Mouse (Mus musculus) v-Abl transformed pro-B cells (cell line): ENCODE data around the gene Acoxl.

ENCODE experiments used
- in situ Hi-C, 2 experiments: fragments of 400-800 bp; cut with MboI; formaldehyde crosslinking; loops; one replicate each; pipeline ENCODE4 v1.15.1; 2025; ENCODE audit not compliant: unreplicated experiment in 2 of 2

The Acoxl gene

DNA sequence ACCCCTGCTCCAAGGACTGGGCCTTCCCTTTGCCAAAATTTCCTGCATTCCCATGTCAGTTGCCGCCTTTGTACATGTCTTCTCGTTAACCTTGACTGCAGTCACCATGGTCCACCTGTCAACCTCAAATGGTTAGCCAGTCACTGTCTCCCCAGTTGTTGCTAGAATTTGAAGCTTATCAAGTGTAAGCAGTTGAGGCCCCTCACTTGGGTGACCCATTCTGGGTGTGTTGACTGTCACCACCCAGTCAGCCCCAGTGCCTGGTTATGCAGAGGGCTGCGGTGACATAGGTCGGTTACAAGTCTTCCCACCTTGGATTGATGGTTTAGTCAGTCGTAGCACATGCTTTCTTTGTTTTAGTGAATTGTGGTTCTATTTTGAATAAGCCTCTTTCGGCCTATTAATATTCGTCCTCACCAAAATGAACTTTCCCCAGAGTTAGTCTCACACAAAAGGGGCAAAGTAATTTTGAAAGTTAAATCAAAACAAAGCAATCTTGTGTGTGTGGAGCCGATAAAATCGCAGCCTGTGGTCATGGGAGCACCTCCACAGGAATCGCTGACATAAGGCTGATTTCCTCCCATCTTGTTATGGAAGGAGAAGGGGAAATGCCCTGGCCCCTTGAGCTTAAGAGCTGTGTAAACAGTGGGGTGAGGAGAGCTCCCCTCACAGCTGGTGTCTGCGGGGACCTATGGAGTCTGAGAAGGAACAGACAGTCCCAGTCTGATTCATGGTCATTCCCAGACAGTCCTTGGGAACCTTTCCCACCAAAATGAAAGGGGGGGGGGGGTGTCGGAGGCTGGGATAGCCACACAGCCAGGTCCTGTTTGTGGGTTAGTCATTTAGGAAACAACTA is 318.1 kb downstream of the Acoxl start:
- in situ Hi-C loops, result loop anchor here in 1 of 2 experiments (10.0 kb wide), 1 partner anchor 138 kb away; no protein-coding TSS in a partner anchor

DNA sequence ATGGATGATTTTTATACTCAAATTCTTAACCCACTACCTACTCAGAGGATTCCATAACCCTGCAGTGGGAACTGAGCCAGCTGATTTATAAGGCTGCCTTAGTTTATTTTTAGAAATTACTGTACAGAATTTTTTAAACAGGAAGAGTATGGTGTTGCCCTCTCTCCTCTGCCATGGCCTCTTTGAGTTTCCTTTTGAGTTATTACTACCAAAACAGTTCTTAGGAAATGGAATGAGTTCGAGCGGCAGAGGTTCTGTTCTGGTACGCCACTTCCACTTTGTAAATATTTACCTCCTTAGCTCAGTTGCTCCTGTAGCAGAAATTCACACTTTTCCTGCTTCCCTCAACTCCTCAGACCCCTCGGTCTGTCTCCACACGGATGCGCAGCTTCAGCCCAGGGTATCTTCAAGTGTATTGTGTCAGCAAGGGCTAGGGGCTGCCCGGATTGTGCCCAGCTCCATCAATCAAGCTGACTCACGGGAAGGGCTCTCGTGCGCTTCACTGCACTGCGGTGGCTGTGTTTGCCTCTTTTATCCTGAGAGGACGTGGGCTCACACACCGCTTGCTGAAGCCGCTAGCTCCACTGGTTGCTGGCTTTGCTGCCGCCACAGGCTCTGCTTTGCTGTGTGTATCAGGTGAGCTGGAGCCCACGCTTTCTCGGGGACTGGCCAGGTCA is 320.2 kb downstream of the Acoxl start:
- in situ Hi-C loops, result loop anchor here in 1 of 2 experiments (10.0 kb wide), 1 partner anchor 136 kb away; no protein-coding TSS in a partner anchor

DNA sequence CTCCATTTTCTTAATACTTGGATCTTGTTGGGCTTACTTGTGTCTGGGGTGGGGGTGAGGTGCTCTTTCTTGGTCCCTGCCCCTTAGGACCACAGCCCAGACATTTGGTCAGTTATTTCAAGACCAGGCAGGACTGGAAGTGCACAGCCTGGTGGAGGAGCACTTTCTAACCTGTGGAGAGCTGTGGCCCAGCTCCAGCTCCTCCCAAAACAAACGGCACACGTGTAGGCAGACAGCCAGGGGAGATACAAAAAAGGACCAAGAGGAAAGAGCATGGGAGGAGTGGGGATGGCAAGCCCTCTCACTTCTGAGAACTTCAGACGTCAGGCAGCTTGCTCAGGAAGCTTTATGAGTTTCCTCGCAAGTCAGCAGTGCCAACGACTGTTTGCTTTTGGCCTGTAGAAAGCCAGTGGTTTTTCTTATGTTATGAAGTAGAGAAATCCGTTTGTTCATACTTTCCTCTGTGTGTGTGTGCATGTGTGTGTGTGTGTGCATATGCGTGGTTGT is 321.0 kb downstream of the Acoxl start:
- in situ Hi-C loops, result loop anchor here in 1 of 2 experiments (10.0 kb wide), 1 partner anchor 135 kb away; no protein-coding TSS in a partner anchor

DNA sequence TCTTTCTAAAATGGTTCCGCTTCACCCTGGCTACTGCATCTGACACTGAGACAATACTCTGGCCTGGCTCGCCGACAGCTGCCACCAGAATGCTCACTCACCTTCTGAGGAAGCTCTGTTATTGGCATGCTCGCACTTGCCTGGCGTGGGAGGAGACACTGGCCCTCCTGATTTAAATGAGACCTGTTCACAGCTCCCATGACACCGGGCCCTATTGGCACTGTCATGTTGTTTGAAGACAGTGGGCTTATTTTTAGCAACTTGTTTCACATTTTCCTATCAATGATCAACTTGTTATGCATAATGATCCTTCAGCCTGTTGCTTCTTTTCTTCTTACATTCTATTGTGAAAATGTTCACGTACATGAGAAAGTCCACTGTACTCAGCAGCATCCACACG is 324.5 kb downstream of the Acoxl start:
- in situ Hi-C loops, result no loop called here

DNA sequence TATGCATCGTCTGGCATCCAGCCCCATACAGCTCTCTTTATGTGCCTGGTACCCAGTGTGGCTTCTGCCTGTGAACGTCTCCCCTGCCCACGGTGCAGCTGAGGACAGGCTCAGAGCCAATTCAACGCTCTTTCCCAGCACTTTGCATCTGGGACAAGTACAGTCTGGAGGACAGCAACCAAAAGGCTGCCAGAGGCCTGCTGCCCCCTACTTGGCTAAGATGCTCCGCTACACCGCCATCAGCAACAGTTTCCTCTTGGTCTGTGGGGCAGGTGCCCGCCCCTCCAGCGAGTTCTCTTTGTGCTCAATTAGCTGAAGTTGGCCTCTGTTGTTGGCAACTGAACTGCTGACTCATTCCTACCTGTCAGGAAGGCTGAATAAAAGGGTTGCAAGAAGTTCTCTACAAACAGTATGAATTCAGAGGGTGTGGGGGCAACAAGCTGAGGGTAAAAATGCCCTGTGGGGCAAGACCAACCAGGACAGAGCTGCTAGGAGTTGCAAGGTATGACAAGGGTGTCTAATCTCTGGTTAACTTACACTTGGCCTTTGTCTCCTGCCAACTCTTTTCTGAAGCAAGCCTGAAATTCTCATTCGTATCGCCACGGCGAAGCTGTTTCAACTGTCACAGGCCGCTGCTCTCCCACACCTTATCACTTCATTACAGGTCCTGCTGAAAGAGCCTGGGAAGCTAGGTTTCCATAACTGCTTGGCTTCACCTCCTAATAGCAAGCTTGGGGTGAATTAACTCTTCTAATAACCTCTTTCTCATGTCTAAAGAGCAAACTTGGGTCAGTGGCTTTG is 328.1 kb downstream of the Acoxl start:
- in situ Hi-C loops, result no loop called here

DNA sequence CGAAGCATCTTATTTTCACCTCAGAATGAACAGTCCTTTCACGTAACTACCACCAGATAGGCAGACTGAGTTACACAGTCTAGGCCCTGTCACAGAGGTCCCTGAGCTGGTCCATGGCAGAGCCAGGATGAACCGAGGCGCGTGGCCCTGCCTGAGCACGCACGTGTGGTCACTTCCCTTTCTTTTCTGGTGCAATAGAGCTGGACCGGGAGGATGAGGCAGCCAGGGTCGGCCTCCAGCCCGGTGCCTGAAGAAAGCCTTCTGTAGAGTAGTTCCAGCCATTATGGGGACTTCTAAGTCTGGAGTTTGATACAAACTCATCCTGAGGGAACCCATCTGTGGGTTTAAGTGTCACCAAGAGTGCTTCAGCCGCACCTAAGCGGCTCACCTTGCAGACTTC is 329.3 kb downstream of the Acoxl start:
- in situ Hi-C loops, result no loop called here

DNA sequence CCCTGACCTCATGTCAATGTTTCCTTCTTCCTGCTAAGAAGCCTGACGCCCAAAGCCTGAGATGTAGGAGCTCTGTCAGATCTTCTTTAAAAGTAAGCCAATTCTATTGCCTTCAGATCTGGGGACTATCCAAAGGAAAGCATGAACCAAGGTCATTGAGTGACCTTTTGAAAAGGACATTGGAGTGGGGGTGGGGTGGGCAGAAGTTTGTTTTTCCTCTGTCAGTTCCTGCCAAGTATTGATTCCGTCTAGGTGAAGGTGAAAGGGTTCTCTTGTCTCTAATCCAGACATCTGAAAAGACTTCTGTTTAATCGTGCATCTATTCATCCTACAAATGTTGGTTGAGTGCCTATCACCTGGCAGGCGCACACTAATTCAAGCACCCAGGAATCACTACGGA is 330.8 kb downstream of the Acoxl start:
- in situ Hi-C loops, result no loop called here

DNA sequence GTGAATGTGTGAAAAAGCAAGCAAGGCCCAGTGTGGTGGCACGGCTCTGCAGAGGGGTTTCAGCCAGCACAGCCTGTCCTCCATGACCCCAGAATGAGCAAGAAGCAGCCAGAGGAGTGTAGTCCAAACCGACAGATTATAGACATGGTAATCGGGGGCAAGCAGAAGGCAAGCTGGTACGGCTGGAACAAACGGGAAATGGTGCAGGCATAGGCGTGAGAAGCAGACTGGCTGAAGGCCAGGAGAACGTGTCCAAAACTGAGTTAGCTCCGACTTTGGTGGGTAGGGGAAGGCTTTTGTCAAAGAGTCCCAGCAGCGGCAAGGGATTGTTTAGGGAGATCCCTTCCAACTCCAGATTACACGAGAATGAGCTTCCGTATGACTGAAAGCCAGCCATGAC is 331.3 kb downstream of the Acoxl start:
- in situ Hi-C loops, result no loop called here

DNA sequence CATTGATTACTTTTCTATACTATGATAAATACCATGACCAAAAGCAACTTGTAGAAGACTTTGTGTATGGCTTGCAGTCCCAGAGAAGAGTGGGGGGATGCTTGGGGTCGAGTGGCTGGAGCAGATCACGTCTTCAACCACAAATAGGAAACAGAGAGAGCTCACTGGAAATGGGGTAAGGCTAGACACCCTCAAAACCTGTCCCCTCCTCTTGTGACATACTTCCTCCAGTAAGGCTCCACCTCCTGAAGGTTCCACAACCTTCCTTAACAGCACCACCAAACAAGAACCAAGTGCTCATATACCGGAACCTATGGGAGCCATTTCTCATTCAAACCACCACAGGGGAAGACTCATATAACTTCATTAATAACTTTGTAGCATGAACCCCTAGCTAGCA is 331.9 kb downstream of the Acoxl start:
- in situ Hi-C loops, result no loop called here

DNA sequence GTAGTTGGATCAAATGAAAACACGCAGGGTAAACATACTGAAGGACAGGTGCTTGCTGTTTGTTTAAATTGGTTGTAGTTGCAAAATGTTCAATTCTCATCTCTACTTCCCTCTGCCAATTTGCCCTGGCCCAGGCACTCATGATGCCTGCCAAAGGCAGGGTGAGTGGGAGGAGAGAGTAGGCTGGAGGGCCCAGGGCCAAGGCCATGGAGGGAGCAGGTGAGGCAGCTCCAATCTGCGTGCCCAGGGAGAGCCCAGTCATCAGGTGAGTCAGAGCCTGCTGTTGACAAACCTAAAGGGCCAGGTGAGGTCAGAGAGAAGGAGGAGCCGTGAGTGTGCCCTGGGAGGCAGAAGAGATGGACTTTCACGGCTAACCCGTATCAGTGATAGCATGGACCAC is 333.6 kb downstream of the Acoxl start:
- in situ Hi-C loops, result no loop called here
